Mouse (Mus musculus) limb, embryonic 12.5 days (tissue): ENCODE measurements at regions not wholly inside any gene's neighbourhood (a gene's known extent, or its start where the extent isn't known, plus 50 kb on each side); places are given as distances from the start of the nearest gene placed in this dataset.

Experiments used
- ATAC-seq: fragments of 200-750 bp; cut with Nextera tagmentation; 2 replicates; pipeline ENCODE4 v1.8.0; 2017; ENCODE audit warnings: low read depth, moderate TSS enrichment; ENCODE audit not compliant: insufficient number of reproducible peaks, insufficient read depth, low FRiP score, low TSS enrichment
- H3K27ac ChIP-seq: fragments of 300-500 bp; sonication (generic); 2 replicates; pipeline ENCODE4 v1.5.1; 2016; ENCODE audit warnings: mild to moderate bottlenecking, moderate library complexity
- H3K27me3 ChIP-seq: fragments of 300-500 bp; sonication (generic); 2 replicates; pipeline ENCODE4 v1.6.1; 2016; ENCODE audit warnings: mild to moderate bottlenecking, moderate library complexity
- H3K36me3 ChIP-seq: fragments of 300-500 bp; sonication (generic); 2 replicates; pipeline ENCODE4 v1.6.1; 2016; ENCODE audit warnings: mild to moderate bottlenecking, moderate library complexity
- H3K4me1 ChIP-seq: fragments of 300-500 bp; sonication (generic); replicated peaks from 2 replicates; pipeline ENCODE4 v1.6.1; 2016
- H3K4me2 ChIP-seq: fragments of 300-500 bp; sonication (generic); 2 replicates; pipeline ENCODE4 v1.6.1; 2016; ENCODE audit warnings: mild to moderate bottlenecking, moderate library complexity
- H3K4me3 ChIP-seq: fragments of 300-500 bp; sonication (generic); replicated peaks from 2 replicates; pipeline ENCODE4 v1.5.1; 2016; ENCODE audit warnings: mild to moderate bottlenecking
- H3K9ac ChIP-seq: fragments of 300-500 bp; sonication (generic); replicated peaks from 2 replicates; pipeline ENCODE4 v1.6.1; 2016; ENCODE audit warnings: mild to moderate bottlenecking, moderate library complexity
- H3K9me3 ChIP-seq: fragments of 300-500 bp; sonication (generic); 2 replicates; pipeline ENCODE4 v1.6.1; 2016; ENCODE audit warnings: mild to moderate bottlenecking, moderate library complexity
- WGBS: fragments of 180-500 bp; shearing (Covaris S2); methylation state at CpG from one replicate; pipeline ENCODE4 v1.1.7; 2016; 5-methylcytosine and 5-hydroxymethylcytosine counted together

DNA sequence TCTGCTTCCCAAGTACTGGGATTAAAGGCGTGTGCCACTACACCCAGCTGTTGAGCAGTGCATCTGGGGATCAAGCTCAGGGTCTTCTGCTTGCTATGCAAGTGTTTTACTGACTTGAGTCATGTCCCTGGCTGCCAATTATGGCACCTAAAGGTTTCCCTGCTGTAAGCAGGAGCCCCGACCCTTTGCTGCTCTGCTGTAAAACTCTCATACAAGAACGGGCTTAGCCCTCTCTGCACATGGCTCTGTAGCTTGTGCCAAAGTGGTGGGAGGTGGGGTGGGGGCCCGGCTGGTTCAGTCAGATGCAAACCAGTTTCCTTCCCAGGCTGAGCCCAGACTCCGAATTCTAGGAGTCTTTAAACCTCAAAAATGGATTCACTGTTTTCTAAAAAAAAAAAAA is 281.6 kb upstream of the Tbx3 start:
- H3K27me3 ChIP-seq = peaks cover 28% of the 10 kb centered on the region
- no peak overlapping the region for H3K4me2 ChIP-seq
- 39% methylated on average over 5 of the region's 5 CpGs for WGBS
- peaks cover 19% of the 10 kb centered on the region for H3K4me1 ChIP-seq
- 0 out of 2 replicates have a peak overlapping the region, but pooled peaks have one; percentile 59 for H3K27ac ChIP-seq
- ATAC-seq = no peak
- H3K36me3 ChIP-seq = no peaks in the 10 kb centered on the region
- no peak overlapping the region for H3K9ac ChIP-seq
- H3K9me3 ChIP-seq = no peaks in the 10 kb centered on the region
- no peak overlapping the region for H3K4me3 ChIP-seq

DNA sequence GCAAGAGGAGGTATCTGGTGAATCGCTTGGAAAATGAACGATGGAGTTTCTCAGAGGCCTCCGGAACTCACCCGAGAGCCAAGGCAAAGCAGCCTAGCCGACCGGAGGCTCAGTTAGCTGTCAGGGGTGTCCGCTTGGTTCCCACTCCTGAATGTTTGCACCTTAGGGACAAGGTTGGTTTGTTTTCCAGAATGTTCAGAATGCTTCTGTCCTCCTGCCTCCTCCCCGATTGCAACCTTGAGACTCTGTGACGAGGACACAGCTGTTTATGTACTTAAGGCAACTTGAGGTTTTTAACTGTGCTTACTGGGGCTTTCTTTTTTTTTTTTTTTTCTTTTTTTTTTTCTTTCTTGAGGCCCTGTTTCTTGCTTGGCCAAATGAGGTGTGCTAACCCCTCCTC is 281.1 kb upstream of the Tbx3 start:
- Histone ChIP-seq H3K9me3 (no peaks in the 10 kb centered on the region), H3K36me3 (no peaks in the 10 kb centered on the region), H3K9ac (no peak overlapping the region), H3K4me2 (no peak overlapping the region), H3K27me3 (peaks cover 28% of the 10 kb centered on the region), H3K4me1 (peaks cover 19% of the 10 kb centered on the region), H3K27ac (peak overlapping the region; percentile 69; the same call in 1 of the 2 replicates), H3K4me3 (no peak overlapping the region)
- WGBS = 61% methylated on average over 9 of the region's 9 CpGs
- ATAC-seq = no peak

DNA sequence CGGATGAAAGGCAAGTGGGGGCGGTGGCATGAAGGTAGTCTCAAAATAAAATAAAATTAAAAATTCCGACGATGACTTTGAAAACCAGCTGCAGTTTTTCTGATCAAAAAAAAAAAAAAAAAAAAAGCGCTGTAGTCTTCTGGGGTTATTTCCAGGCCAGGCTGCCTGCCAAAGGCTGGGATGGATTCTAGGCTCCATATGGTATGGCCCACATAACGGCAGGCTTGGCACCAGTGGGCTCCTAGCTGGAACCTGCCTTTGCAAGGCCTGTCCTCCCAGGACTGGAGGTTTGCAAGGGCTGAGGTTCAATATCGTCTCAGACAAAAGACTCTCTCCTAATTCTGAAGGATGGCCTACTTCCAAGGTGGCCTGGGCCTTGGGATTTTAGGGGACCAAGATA is 280.6 kb upstream of the Tbx3 start:
- Histone ChIP-seq H3K9me3 (no peaks in the 10 kb centered on the region), H3K27ac (no peak overlapping the region), H3K4me3 (no peak overlapping the region), H3K36me3 (no peaks in the 10 kb centered on the region), H3K27me3 (peaks cover 28% of the 10 kb centered on the region), H3K4me1 (peaks cover 19% of the 10 kb centered on the region), H3K4me2 (no peak overlapping the region), H3K9ac (no peak overlapping the region)
- ATAC-seq = no peak
- WGBS = 71% methylated on average over 7 of the region's 7 CpGs

DNA sequence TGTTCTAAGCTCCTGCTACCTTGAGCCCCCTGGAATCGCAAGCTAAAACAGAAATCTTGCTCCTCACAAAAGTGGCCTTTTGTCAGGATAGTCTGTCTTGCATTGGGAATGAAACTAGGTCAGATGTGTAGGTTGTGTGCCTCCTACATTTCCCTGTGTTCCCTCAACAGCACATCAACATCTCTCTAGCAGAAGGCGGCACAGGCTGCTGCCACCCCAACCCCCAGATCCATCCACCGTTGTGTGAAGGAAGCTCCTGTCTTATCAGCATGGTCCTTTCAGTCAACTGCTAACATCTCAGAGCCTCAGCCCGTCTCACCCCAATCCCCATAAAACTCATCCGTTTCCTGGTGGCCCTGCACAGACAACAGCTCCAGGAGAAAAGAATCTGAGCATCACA is 272.0 kb upstream of the Tbx3 start:
- Histone ChIP-seq H3K4me1 (peaks cover 17% of the 10 kb centered on the region), H3K9me3 (no peaks in the 10 kb centered on the region), H3K4me3 (no peak overlapping the region), H3K27me3 (peaks cover 15% of the 10 kb centered on the region), H3K9ac (no peak overlapping the region), H3K36me3 (no peaks in the 10 kb centered on the region), H3K4me2 (no peak overlapping the region), H3K27ac (no peak overlapping the region)
- ATAC-seq = no peak
- 65% methylated on average over 5 of the region's 5 CpGs for WGBS

DNA sequence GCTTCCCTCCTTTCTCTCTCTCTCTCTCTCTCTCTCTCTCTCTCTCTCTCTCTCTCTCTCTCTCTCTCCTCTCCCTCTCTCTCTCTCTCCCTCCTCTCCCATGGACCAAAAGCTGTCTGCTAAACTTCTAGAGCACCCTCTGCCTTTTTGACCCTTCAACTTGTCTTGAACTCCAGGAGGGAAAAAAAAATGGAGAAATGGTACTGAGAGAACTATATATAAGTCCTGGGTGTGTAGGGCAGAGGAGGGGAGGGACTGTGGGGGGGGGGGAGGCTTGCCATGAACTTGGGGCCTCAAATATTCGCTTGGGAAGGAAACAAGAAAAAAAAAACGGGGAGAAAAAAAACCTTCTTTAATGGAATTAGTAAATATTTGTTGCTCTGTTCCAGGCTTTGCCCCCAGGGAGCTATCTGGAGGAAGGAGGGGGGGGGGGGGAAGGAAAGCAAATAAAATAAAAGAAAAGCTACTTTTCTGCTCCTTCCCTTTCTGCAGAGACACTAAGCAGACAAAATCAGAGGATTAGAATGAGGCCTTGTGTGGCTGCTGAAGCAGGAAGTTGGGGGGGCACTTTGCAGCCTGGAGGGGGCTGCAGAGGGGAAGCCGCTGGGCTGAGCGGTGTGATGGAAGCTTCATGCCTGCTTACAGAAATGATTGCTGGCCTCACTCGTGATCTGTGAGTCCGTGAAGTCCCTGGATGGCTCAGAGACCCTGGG is 270.1 kb upstream of the Tbx3 start:
- 0 out of 2 replicates have a peak, but pooled peaks have one; percentile 10 for ATAC-seq

DNA sequence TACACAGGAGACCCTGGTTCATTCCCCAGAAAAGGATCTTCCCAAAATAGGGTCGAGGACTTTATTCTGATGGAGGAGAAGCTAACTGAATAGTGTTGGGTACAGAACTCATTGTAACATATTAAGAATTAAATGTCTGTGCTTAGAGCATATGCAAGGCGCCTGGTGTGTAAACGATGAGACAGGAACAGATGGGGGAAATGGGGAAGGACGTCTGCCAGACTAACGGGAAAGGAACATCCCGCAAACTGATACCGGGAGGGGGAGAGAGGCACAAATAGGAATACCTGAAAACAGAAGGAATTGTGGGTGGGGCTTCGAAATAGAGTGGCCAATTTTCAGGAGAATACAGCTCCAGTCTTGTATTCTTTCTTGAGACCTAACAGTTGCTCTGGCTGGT is 268.6 kb upstream of the Tbx3 start:
- H3K9me3 ChIP-seq = no peaks in the 10 kb centered on the region
- no peak for ATAC-seq
- no peak overlapping the region for H3K4me3 ChIP-seq
- H3K4me2 ChIP-seq = no peak overlapping the region
- H3K36me3 ChIP-seq = no peaks in the 10 kb centered on the region
- H3K9ac ChIP-seq = no peak overlapping the region
- 80% methylated on average over 8 of the region's 8 CpGs for WGBS
- no peak overlapping the region for H3K27ac ChIP-seq
- peaks cover 39% of the 10 kb centered on the region for H3K27me3 ChIP-seq
- H3K4me1 ChIP-seq = peaks cover 17% of the 10 kb centered on the region

More for the DNA sequence above, 270.1 kb upstream of the Tbx3 start:
- Histone ChIP-seq H3K9me3 (no peaks in the 10 kb centered on the region), H3K36me3 (no peaks in the 10 kb centered on the region), H3K4me1 (peaks cover 17% of the 10 kb centered on the region), H3K27me3 (peaks cover 24% of the 10 kb centered on the region), H3K27ac (peak overlapping the region; percentile 68), H3K4me2 (peak overlapping the region; percentile 4; the same call in 1 of the 2 replicates), H3K9ac (peak overlapping the region; percentile 9; the same call in 1 of the 2 replicates), H3K4me3 (no peak overlapping the region)
- 13% methylated on average over 6 of the region's 6 CpGs for WGBS

DNA sequence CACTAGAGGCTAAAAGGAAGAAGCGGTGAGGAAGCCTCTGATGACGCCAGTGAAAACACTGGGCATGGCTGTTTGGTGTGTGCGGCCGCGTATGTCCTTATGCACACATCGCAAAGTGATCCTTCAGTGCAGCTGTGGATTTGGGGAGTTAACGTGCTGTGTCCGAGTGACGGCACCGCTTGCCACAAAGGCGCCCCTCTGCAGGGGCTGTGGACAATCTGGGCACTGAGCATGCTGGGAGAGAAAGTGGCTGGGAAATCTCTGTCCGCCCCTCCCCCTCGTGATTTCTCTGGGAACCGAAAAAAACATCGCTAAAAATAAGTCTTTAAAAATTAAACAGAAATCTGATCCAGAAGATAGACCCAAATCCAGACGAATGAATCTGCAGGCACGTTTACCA is 267.8 kb upstream of the Tbx3 start:
- Histone ChIP-seq H3K4me2 (no peak overlapping the region), H3K27me3 (peaks cover 43% of the 10 kb centered on the region), H3K36me3 (no peaks in the 10 kb centered on the region), H3K4me1 (peaks cover 17% of the 10 kb centered on the region), H3K4me3 (no peak overlapping the region), H3K9me3 (no peaks in the 10 kb centered on the region), H3K9ac (no peak overlapping the region), H3K27ac (no peak overlapping the region)
- no peak for ATAC-seq
- 76% methylated on average over 17 of the region's 17 CpGs for WGBS

DNA sequence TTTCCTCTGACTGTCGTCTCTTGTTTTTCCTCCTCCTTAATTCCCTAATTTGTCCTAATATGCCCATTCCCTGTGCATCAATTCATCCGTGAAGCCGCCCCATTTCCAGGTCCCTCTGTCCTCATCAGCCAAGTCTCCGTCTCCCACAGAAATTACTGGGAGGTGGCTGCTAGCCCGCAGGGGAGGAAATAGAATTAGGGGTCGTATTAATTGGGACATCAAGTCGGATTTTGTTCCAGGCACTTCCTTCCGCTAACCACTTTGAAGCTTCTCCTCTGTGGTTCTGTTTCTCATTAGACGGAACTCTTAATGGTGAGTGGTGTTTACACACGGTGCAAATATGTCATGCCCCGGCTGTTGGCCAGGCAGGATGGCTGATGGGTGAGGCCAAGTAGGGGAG is 259.5 kb upstream of the Tbx3 start:
- no peaks in the 10 kb centered on the region for H3K36me3 ChIP-seq
- no peak overlapping the region for H3K27ac ChIP-seq
- peaks cover 82% of the 10 kb centered on the region for H3K27me3 ChIP-seq
- H3K9me3 ChIP-seq = 0 out of 2 replicates have a peak, but pooled peaks cover 6% of the 10 kb centered on the region
- H3K4me2 ChIP-seq = no peak overlapping the region
- H3K4me1 ChIP-seq = peaks cover 15% of the 10 kb centered on the region
- H3K9ac ChIP-seq = no peak overlapping the region
- no peak overlapping the region for H3K4me3 ChIP-seq
- 10% methylated on average over 11 of the region's 11 CpGs for WGBS
- no peak for ATAC-seq

DNA sequence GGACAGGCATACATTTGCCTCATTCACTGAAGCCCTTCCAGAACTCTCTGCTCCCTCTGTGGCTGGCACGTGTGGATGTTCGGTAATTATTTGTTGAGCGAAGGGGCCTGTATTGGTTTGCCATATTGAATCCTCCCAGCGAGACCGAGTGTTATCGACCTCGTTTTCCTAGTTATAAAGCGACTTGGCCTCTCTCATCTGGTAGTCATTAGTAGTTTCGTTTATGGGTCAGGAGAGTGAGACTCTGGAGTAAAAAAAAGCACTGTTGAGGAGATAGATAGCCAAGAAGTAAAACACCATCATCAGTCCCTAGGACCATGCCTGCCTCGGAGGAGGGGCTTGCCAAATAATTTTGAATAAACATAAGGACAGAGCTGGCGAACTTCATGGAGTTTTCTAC is 254.6 kb upstream of the Tbx3 start:
- Histone ChIP-seq H3K36me3 (no peaks in the 10 kb centered on the region), H3K4me2 (no peak overlapping the region), H3K4me1 (peaks cover 31% of the 10 kb centered on the region), H3K9ac (no peak overlapping the region), H3K27me3 (peaks cover 62% of the 10 kb centered on the region), H3K4me3 (no peak overlapping the region), H3K27ac (no peak overlapping the region), H3K9me3 (0 out of 2 replicates have a peak, but pooled peaks cover 6% of the 10 kb centered on the region)
- ATAC-seq = no peak
- 15% methylated on average over 11 of the region's 11 CpGs for WGBS

DNA sequence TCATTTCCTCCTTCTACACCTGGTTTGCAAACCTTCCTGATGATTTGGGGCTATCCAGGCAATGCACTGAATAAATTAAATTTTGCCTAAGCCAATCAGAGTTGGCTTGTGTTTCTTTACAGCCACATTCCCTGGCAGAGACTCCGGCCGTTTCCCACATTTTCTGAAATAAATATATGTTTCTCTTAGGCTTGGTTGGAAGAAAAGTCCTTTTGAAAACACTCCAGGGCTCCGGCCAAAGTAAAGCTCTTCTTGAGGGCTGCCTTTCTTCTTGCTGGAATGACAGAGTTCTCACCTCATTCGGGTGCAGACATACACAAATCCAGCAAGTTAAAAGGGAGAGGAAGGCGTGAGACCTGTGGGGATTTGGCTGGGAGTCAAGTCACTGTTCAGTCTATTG is 252.0 kb upstream of the Tbx3 start:
- 30% methylated on average over 5 of the region's 5 CpGs for WGBS
- H3K4me2 ChIP-seq = no peak overlapping the region
- ATAC-seq = no peak

DNA sequence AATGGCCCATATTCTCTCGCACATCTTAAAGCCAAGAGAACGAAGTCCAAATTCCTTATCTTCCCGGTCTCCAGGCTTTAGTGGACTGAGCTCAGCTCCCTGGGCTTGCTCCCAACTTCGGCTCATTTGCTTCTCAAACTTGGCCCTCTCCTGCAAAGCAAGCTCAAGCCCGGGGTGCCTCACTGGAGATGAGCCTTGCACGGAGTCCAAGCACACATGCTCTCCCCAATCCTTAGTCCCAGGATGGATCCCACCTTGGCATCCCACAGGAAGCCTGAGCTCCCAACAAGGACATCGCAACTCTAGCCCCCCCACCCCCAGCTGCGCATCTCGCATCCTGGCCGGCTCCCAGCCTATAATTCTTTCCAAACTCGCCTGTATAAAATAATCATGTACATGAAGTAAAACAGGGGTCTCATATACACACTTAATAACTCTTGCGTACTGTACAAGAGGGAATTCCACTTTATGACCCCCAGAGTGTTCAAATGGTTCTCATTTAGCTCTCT is 242.9 kb upstream of the Tbx3 start:
- Histone ChIP-seq H3K27me3 (peaks cover 57% of the 10 kb centered on the region), H3K9me3 (peaks cover 9% of the 10 kb centered on the region; the same call in 1 of the 2 replicates), H3K4me2 (no peak overlapping the region), H3K4me3 (no peak overlapping the region), H3K9ac (no peak overlapping the region), H3K27ac (no peak overlapping the region), H3K36me3 (no peaks in the 10 kb centered on the region), H3K4me1 (peaks cover 10% of the 10 kb centered on the region)
- no peak for ATAC-seq
- 55% methylated on average over 12 of the region's 12 CpGs for WGBS

More for the DNA sequence above, 252.0 kb upstream of the Tbx3 start:
- Histone ChIP-seq H3K4me3 (no peak overlapping the region), H3K4me1 (peaks cover 26% of the 10 kb centered on the region), H3K9me3 (0 out of 2 replicates have a peak, but pooled peaks cover 6% of the 10 kb centered on the region), H3K27me3 (peaks cover 51% of the 10 kb centered on the region), H3K9ac (no peak overlapping the region), H3K36me3 (no peaks in the 10 kb centered on the region), H3K27ac (peak overlapping the region; percentile 45; the same call in 1 of the 2 replicates)
